Mouse (Mus musculus) stomach, postnatal 0 days (tissue): ENCODE data around the gene D630023F18Rik. TPM values are rescaled to one million over a fixed set of nuclear protein-coding genes. Genes with fewer than 3 reads are reported as not detected.

Experiments
- ATAC-seq: fragments of 200-750 bp; cut with Nextera tagmentation; 2 replicates; pipeline ENCODE4 v1.8.0; 2017; ENCODE audit not compliant: low FRiP score, low TSS enrichment
- DNase-seq: peaks from one replicate; pipeline ENCODE4 v3.0.0-alpha.2; 2016; ENCODE audit warnings: low spot score
- H3K27ac ChIP-seq: fragments of 300-500 bp; sonication (generic); replicated peaks from 2 replicates; pipeline ENCODE4 v1.5.1; 2014; ENCODE audit warnings: mild to moderate bottlenecking, control low read depth
- H3K27me3 ChIP-seq: fragments of 300-500 bp; sonication (generic); 2 replicates; pipeline ENCODE4 v1.6.1; 2014; ENCODE audit warnings: low read length; ENCODE audit not compliant: control insufficient read depth, insufficient read depth
- H3K36me3 ChIP-seq: fragments of 300-500 bp; sonication (generic); 2 replicates; pipeline ENCODE4 v1.6.1; 2014; ENCODE audit warnings: low read length, mixed read lengths; ENCODE audit not compliant: control insufficient read depth, insufficient read depth
- H3K4me1 ChIP-seq: fragments of 300-500 bp; sonication (generic); replicated peaks from 2 replicates; pipeline ENCODE4 v1.6.1; 2014; ENCODE audit warnings: antibody characterized with exemption; ENCODE audit not compliant: control insufficient read depth, insufficient read depth
- H3K4me2 ChIP-seq: fragments of 300-500 bp; sonication (generic); replicated peaks from 2 replicates; pipeline ENCODE4 v1.6.1; 2014; ENCODE audit warnings: low read depth, mild to moderate bottlenecking, control low read depth, moderate library complexity
- H3K4me3 ChIP-seq: fragments of 300-500 bp; sonication (generic); 2 replicates; pipeline ENCODE4 v1.5.1; 2014; ENCODE audit warnings: low read depth, low read length, control low read depth
- H3K9ac ChIP-seq: fragments of 300-500 bp; sonication (generic); 2 replicates; pipeline ENCODE4 v1.6.1; 2014; ENCODE audit warnings: mild to moderate bottlenecking, low read length, control low read depth, mixed read lengths
- H3K9me3 ChIP-seq: fragments of 300-500 bp; sonication (generic); 2 replicates; pipeline ENCODE4 v1.6.1; 2016; ENCODE audit warnings: low read length; ENCODE audit not compliant: control insufficient read depth
- CTCF ChIP-seq: IDR thresholded peaks from 2 replicates; pipeline ENCODE4 v1.5.1; 2016; ENCODE audit warnings: antibody characterized with exemption, low read depth, mild to moderate bottlenecking, moderate library complexity
- EP300 ChIP-seq: optimal IDR thresholded peaks from 2 replicates; pipeline ENCODE3; 2016; ENCODE audit warnings: antibody characterized with exemption
- WGBS: fragments of 180-500 bp; shearing (Covaris S2); extraction: QIAGEN DNeasy Blood & Tissue Kit; methylation state at CpG from one replicate; pipeline ENCODE4 v1.1.7; 2014; 5-methylcytosine and 5-hydroxymethylcytosine counted together
- polyA plus RNA-seq: library from polyadenylated mRNA; unstranded; fragments of >200 nt; fragmentation: Nextera tagmentation; extraction: Ambion mirVana; gene quantifications from 2 replicates; pipeline ENCODE4 v1.2.1, GENCODE M21; 2015

D630023F18Rik gene
- polyA plus RNA-seq, 1 experiment from 2014 or later = 0.27 TPM

DNA sequence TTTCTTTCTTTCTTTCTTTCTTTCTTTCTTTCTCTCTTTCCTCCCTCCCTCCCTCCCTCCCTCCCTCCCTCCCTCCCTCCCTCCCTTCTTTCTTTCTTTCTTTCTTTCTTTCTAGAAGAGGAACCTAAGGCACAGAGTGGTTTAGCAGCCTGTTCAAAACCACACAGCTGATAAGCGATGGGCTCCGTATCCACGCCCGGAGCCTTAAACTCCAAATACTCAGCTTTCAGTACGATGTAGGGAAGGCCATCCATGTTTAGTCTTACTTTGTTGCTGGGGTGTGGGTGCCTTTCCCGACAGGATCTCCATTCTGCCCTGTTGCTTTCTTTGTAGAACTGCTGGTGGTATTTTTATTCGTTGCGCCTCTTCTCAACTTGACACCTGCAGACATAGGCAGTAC lies 13.8 kb downstream of the D630023F18Rik start:
- TF ChIP-seq CTCF (no peak), EP300 (no peak)
- DNase-seq (no peak), ATAC-seq (no peak)
- Histone ChIP-seq H3K27me3 (no peaks in the 10 kb centered on the region), H3K27ac (no peak overlapping the region), H3K4me2 (no peak overlapping the region), H3K4me1 (no peaks in the 10 kb centered on the region), H3K9me3 (no peaks in the 10 kb centered on the region), H3K9ac (no peak overlapping the region), H3K4me3 (no peak overlapping the region), H3K36me3 (no peaks in the 10 kb centered on the region)
- WGBS = 86% methylated on average over 8 of the region's 8 CpGs

DNA sequence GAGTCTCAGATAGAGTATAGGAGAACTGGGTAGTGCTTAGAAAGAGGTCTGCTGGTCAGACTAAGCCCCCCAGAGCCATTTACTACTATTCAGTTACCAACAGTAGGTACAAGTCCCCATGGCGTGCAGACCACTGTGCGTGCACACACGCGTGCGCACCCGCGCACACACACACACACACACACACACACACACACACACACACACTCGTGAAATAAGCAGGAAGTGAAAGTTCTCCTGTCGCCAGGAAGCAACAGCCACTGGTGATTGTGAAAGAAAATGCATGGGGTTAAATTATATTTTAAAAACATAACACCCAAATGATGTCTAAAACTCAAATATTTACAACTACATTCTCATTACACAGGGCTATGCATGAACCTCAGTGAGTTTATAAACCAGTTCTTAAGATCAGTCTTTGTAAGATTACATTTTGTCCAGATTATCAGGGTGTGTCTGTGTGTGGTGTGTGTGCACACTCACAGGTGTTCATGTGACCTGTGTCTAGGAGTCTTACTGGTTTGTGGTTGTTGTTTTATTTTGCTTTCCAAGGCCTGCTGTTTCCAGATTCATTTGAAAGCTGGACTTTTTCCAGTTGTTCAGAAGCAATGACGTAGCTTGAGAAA lies 15.2 kb downstream of the D630023F18Rik start:
- no peak for DNase-seq
- 80% methylated on average over 10 of the region's 10 CpGs for WGBS
- ATAC-seq = peak; percentile 79

DNA sequence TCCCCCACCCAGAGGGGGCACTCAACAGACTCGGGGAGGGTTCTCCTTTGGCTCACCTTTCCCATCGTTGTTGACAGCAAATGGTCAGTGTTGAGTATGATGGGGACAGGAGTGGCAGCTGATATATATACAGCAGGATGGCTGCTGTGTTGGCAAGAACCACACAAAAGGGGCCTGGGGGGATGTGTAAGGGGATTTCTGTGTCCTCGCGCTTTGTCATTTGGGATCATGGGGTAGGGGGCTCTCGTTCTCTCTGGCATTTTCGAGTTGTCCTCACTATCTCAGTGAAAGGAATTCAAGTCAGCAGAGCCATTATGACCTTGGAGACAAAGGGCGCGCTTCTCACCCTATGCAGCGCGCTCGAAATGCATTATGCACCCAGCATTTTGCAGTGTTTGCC lies 19.7 kb downstream of the D630023F18Rik start, which contains the start of gene Cryga:
Gene Cryga (minus strand): TSS at position 101 of the 400 bp plus-strand sequence.
- WGBS = 88% methylated on average over 11 of the region's 11 CpGs
- Histone ChIP-seq H3K36me3 (no peaks in the 10 kb centered on the region), H3K4me2 (no peak within 1 kb of the TSS), H3K4me1 (no peaks in the 10 kb centered on the region), H3K9ac (no peak within 1 kb of the TSS), H3K27me3 (no peaks in the 10 kb centered on the region), H3K27ac (no peak within 1 kb of the TSS), H3K9me3 (no peaks in the 10 kb centered on the region), H3K4me3 (no peak within 1 kb of the TSS)
- ATAC-seq (no peak), DNase-seq (no peak)
- no peak for TF ChIP-seq EP300
- no peak for TF ChIP-seq CTCF

More for the DNA sequence above, 15.2 kb downstream of the D630023F18Rik start:
- H3K9me3 ChIP-seq = no peaks in the 10 kb centered on the region
- no peaks in the 10 kb centered on the region for H3K27me3 ChIP-seq
- no peak overlapping the region for H3K4me3 ChIP-seq
- no peak overlapping the region for H3K27ac ChIP-seq
- TF ChIP-seq CTCF (no peak), EP300 (no peak)
- H3K9ac ChIP-seq = no peak overlapping the region
- H3K36me3 ChIP-seq = no peaks in the 10 kb centered on the region
- no peak overlapping the region for H3K4me2 ChIP-seq
- H3K4me1 ChIP-seq = no peaks in the 10 kb centered on the region

DNA sequence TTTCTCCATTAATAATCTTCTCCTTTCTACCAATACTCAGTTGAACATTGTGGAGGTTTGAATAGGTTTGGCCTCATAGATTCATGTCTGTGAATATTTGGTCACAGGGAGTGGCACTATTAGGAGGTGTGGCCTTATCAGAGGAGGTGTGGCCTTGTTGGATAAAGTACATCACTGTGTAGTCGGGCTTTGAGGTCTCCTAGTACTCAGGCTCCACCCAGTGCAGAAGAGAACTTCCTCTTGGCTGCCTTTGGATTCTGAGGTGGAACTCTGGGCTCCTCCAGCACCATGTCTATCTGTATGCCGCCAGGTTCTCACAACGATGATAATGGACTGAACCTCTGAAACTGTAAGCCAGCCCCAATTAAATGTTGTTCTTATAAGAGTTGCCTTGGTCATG lies 26.1 kb downstream of the D630023F18Rik start:
- H3K27ac ChIP-seq = no peak overlapping the region
- ATAC-seq = peak; percentile 84

DNA sequence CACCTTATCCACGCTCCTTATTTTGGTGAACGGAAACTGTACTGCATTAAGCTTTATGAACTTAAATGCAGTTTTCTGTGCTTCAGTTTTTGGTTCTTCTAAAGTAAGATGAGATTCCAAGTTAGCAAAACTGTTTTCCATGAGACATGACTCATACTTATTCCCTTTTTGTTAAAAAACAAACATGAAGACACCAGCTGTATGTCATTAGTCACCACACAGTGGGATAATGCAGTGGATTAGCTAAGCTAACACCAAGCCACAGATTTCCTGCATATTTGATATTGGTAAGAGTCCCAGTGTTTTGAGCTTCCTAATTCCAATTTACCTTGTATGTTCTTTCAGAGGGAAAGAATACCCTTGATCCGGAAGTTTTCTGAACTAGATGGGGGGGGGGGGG lies 31.4 kb downstream of the D630023F18Rik start:
- DNase-seq (no peak), ATAC-seq (no peak)
- Histone ChIP-seq H3K9ac (no peak overlapping the region), H3K27me3 (no peaks in the 10 kb centered on the region), H3K4me1 (no peaks in the 10 kb centered on the region), H3K4me3 (no peak overlapping the region), H3K27ac (no peak overlapping the region), H3K36me3 (no peaks in the 10 kb centered on the region), H3K9me3 (no peaks in the 10 kb centered on the region), H3K4me2 (no peak overlapping the region)
- WGBS = 84% methylated on average over 3 of the region's 3 CpGs
- TF ChIP-seq EP300 = no peak
- no peak for TF ChIP-seq CTCF

More for the DNA sequence above, 26.1 kb downstream of the D630023F18Rik start:
- no peak overlapping the region for H3K4me2 ChIP-seq
- no peaks in the 10 kb centered on the region for H3K36me3 ChIP-seq
- no peaks in the 10 kb centered on the region for H3K4me1 ChIP-seq
- H3K9ac ChIP-seq = no peak overlapping the region
- TF ChIP-seq CTCF (no peak), EP300 (no peak)
- no peak for DNase-seq
- 73% methylated on average over 3 of the region's 3 CpGs for WGBS
- H3K9me3 ChIP-seq = no peaks in the 10 kb centered on the region
- H3K27me3 ChIP-seq = no peaks in the 10 kb centered on the region
- no peak overlapping the region for H3K4me3 ChIP-seq

DNA sequence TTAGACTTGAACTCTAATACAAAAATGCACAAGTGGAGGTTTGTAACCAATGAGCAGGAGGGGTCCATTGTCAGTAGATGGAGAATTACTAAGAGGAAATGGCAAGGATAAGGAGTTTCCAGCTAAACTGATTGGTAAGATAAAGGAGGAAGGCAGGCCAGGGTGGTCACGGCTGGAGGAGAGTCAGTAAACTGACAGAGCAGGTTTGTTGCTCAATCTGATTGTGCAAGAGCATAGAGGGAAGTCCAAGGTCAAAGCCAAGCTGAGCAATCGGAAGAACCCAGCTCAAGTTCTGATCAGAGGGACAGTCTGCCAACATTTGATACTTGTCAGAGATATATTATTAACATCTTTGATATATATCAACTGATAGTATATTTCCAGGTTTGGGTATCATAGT lies 32.6 kb downstream of the D630023F18Rik start:
- Histone ChIP-seq H3K4me1 (no peaks in the 10 kb centered on the region), H3K36me3 (no peaks in the 10 kb centered on the region), H3K9me3 (no peaks in the 10 kb centered on the region), H3K4me3 (no peak overlapping the region), H3K4me2 (no peak overlapping the region), H3K27ac (no peak overlapping the region), H3K27me3 (no peaks in the 10 kb centered on the region), H3K9ac (no peak overlapping the region)
- 42% methylated on average over 2 of the region's 2 CpGs for WGBS
- TF ChIP-seq CTCF = no peak
- no peak for TF ChIP-seq EP300
- no peak for ATAC-seq
- DNase-seq = no peak
